9 mouse cellular contexts compared by ENCODE assay signal in the genomic region with DNA sequence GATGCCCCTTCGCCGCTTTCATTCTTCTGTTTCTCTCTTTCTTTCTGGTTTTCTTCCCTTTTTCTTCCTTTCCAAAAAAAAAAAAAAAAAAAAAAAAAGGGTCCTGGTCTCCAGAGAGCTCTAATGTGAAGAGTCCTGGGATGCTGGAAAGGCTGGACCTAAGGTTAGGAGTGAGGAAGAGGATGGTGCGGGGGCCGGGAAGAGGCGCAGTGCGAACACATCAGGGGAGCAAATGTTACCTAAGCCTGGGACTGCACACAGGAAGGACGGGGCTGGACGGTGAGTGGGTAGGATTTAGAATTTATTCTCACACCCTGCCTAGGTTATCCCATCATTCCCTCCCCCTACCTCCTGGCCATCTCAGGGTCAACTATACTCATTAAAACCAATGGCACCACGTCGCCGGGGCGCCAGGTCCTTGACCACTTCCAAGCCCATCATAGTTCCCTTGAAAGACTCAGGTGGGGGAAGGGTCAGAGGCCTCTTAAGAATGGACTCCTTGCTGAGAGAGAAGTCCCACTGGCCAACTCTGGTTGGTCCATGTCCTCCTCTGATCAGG. TPM values are rescaled to one million over a fixed set of nuclear protein-coding genes. Genes with fewer than 3 reads are reported as not detected.
DNase-seq lines count a peak whose midpoint lies in the region; ATAC-seq and TF ChIP-seq lines count a peak whose summit lies in the region.
"Had no signal": no experiment of that assay in that cellular context is flagged by ENCODE, and none has a peak within 500 bp of the region (broad histone marks: within the 10 kb centered on the region; RNA-seq: fewer than 3 reads in every experiment).

No protein-coding gene starts in this region.

- H3K9ac ChIP-seq in intestine, embryonic 14.5 days (ENCODE audit: low read length) = no peak overlapping the region
- H3K9ac ChIP-seq in intestine, postnatal 0 days (ENCODE audit: low read depth, low read length) = no peak overlapping the region
- peak overlapping the region; percentile 34 for H3K9ac ChIP-seq in embryonic facial prominence, embryonic 11.5 days (replicated peaks; ENCODE audit: low read length)
- peak overlapping the region; percentile 66 for H3K9ac ChIP-seq in hindbrain, embryonic 13.5 days
- H3K9ac ChIP-seq in midbrain, postnatal 0 days (replicated peaks; ENCODE audit: low read length, poor library complexity, severe bottlenecking) = no peak overlapping the region; the same call in 1 of the 2 replicates

- no peak for TF ChIP-seq CTCF in intestine, postnatal 0 days (IDR thresholded peaks at IDR 0.05; ENCODE audit: low read depth)
- TF ChIP-seq CTCF in midbrain, postnatal 0 days (IDR thresholded peaks at IDR 0.05) = no peak

- no peak for ATAC-seq in intestine, embryonic 14.5 days (replicated peaks; ENCODE audit: low FRiP score, low TSS enrichment, low read depth)
- ATAC-seq in intestine, postnatal 0 days = no peak
- ATAC-seq in embryonic facial prominence, embryonic 11.5 days (replicated peaks; ENCODE audit: insufficient number of reproducible peaks, low FRiP score, low TSS enrichment, low read depth) = peak; percentile 29
- peak; percentile 27 for ATAC-seq in hindbrain, embryonic 13.5 days (ENCODE audit: low FRiP score)
- ATAC-seq in midbrain, postnatal 0 days (ENCODE audit: low FRiP score) = peak; percentile 21; the same call in 1 of the 2 replicates

- H3K4me3 ChIP-seq in intestine, embryonic 14.5 days (ENCODE audit: low read depth, low read length) = peak overlapping the region; percentile 6; the same call in 1 of the 2 replicates
- H3K4me3 ChIP-seq in intestine, postnatal 0 days (ENCODE audit: low read depth, low read length) = no peak overlapping the region
- H3K4me3 ChIP-seq in embryonic facial prominence, embryonic 11.5 days (ENCODE audit: low read depth, low read length) = no peak overlapping the region; the same call in 1 of the 2 replicates
- peak overlapping the region; percentile 36 for H3K4me3 ChIP-seq in hindbrain, embryonic 13.5 days
- H3K4me3 ChIP-seq in midbrain, postnatal 0 days (ENCODE audit: low read depth, low read length) = peak overlapping the region; percentile 27

- H3K27me3 ChIP-seq in intestine, embryonic 14.5 days (replicated peaks; ENCODE audit: control insufficient read depth, insufficient read depth, low read length) = no peaks in the 10 kb centered on the region
- no peaks in the 10 kb centered on the region for H3K27me3 ChIP-seq in intestine, postnatal 0 days (replicated peaks; ENCODE audit: control insufficient read depth, insufficient read depth, low read length)
- H3K27me3 ChIP-seq in embryonic facial prominence, embryonic 11.5 days (ENCODE audit: control insufficient read depth, insufficient read depth, low read length) = no peaks in the 10 kb centered on the region; the same call in 1 of the 2 replicates
- no peaks in the 10 kb centered on the region for H3K27me3 ChIP-seq in hindbrain, embryonic 13.5 days
- no peaks in the 10 kb centered on the region for H3K27me3 ChIP-seq in midbrain, postnatal 0 days (ENCODE audit: insufficient read depth, low read length)

- no peak for DNase-seq in intestine, embryonic 14.5 days (ENCODE audit: low spot score)
- no peak for DNase-seq in embryonic facial prominence, embryonic 11.5 days (ENCODE audit: low spot score)
- no peak for DNase-seq in midbrain, postnatal 0 days (ENCODE audit: low spot score)
- DNase-seq in spleen, postnatal 36 days (ENCODE audit: low spot score in 2 of 2) = no peak
- no peak for DNase-seq in MN1 (ENCODE audit: low spot score)
- no peak for DNase-seq in thymus, postnatal 0 days (ENCODE audit: low spot score)
- DNase-seq: adrenal gland, postnatal 14 days had no signal

- whole genome bisulfite sequencing in intestine, embryonic 14.5 days = 51% methylated on average over 12 of the region's 12 CpGs
- 63% methylated on average over 12 of the region's 12 CpGs for WGBS in intestine, postnatal 0 days
- WGBS in embryonic facial prominence, embryonic 11.5 days = 18% methylated on average over 12 of the region's 12 CpGs
- WGBS in hindbrain, embryonic 13.5 days = 7% methylated on average over 12 of the region's 12 CpGs
- 6% methylated on average over 12 of the region's 12 CpGs for WGBS in midbrain, postnatal 0 days

- peak overlapping the region; percentile 44 for H3K4me2 ChIP-seq in intestine, embryonic 14.5 days (ENCODE audit: low read length)
- no peak overlapping the region for H3K4me2 ChIP-seq in intestine, postnatal 0 days (replicated peaks; ENCODE audit: low read depth)
- H3K4me2 ChIP-seq in embryonic facial prominence, embryonic 11.5 days (ENCODE audit: low read depth, low read length) = peak overlapping the region; percentile 40
- H3K4me2 ChIP-seq in hindbrain, embryonic 13.5 days = peak overlapping the region; percentile 58
- peak overlapping the region; percentile 56 for H3K4me2 ChIP-seq in midbrain, postnatal 0 days (ENCODE audit: low read depth, low read length, poor library complexity, severe bottlenecking)

- peak overlapping the region; percentile 9; the same call in 1 of the 2 replicates for H3K27ac ChIP-seq in intestine, embryonic 14.5 days (ENCODE audit: low read depth)
- H3K27ac ChIP-seq in intestine, postnatal 0 days (ENCODE audit: low read depth, low read length) = no peak overlapping the region
- peak overlapping the region; percentile 76 for H3K27ac ChIP-seq in embryonic facial prominence, embryonic 11.5 days (replicated peaks; ENCODE audit: low read depth, low read length)
- peak overlapping the region; percentile 92 for H3K27ac ChIP-seq in hindbrain, embryonic 13.5 days
- peak overlapping the region; percentile 49 for H3K27ac ChIP-seq in midbrain, postnatal 0 days (ENCODE audit: low read depth, low read length)

- 0 out of 2 replicates have a peak, but pooled peaks cover 4% of the 10 kb centered on the region for H3K36me3 ChIP-seq in intestine, embryonic 14.5 days (ENCODE audit: control insufficient read depth, insufficient read depth, low read length)
- H3K36me3 ChIP-seq in intestine, postnatal 0 days (ENCODE audit: control insufficient read depth, insufficient read depth) = no peaks in the 10 kb centered on the region
- H3K36me3 ChIP-seq in embryonic facial prominence, embryonic 11.5 days (replicated peaks; ENCODE audit: control insufficient read depth, insufficient read depth, low read depth, low read length) = no peaks in the 10 kb centered on the region; the same call in 1 of the 2 replicates
- H3K36me3 ChIP-seq in hindbrain, embryonic 13.5 days = no peaks in the 10 kb centered on the region
- no peaks in the 10 kb centered on the region for H3K36me3 ChIP-seq in midbrain, postnatal 0 days (ENCODE audit: insufficient read depth, low read length)

- H3K4me1 ChIP-seq in intestine, embryonic 14.5 days (replicated peaks; ENCODE audit: control insufficient read depth, insufficient read depth, low read length) = peaks cover 25% of the 10 kb centered on the region
- no peaks in the 10 kb centered on the region for H3K4me1 ChIP-seq in intestine, postnatal 0 days (replicated peaks; ENCODE audit: control insufficient read depth, insufficient read depth, low read length)
- peaks cover 2% of the 10 kb centered on the region for H3K4me1 ChIP-seq in embryonic facial prominence, embryonic 11.5 days (ENCODE audit: control insufficient read depth, insufficient read depth, low read length)
- peaks cover 82% of the 10 kb centered on the region for H3K4me1 ChIP-seq in hindbrain, embryonic 13.5 days (replicated peaks)
- H3K4me1 ChIP-seq in midbrain, postnatal 0 days (ENCODE audit: insufficient read depth, low read length) = peaks cover 15% of the 10 kb centered on the region

- 0 out of 2 replicates have a peak, but pooled peaks cover 5% of the 10 kb centered on the region for H3K9me3 ChIP-seq in intestine, embryonic 14.5 days (ENCODE audit: control insufficient read depth, low read length)
- H3K9me3 ChIP-seq in intestine, postnatal 0 days (ENCODE audit: control insufficient read depth) = no peaks in the 10 kb centered on the region
- H3K9me3 ChIP-seq in embryonic facial prominence, embryonic 11.5 days (replicated peaks; ENCODE audit: control insufficient read depth, low read length) = no peaks in the 10 kb centered on the region
- no peaks in the 10 kb centered on the region for H3K9me3 ChIP-seq in hindbrain, embryonic 13.5 days
- H3K9me3 ChIP-seq in midbrain, postnatal 0 days (ENCODE audit: low read length) = no peaks in the 10 kb centered on the region

RNA-seq across cellular contexts. Expression of gene Boc, which starts 27.4 kb away (rescaled TPM):
- 14.2 and 14.9 TPM in 2 replicates for polyA plus RNA-seq in intestine, embryonic 14.5 days (2014; fragmentation: Nextera tagmentation; extraction: Ambion mirVana)
- 3.1 and 3.6 TPM in 2 replicates for polyA plus RNA-seq in intestine, postnatal 0 days (2015; fragmentation: Nextera tagmentation; extraction: Ambion mirVana)
- polyA plus RNA-seq in embryonic facial prominence, embryonic 11.5 days (2014; fragmentation: Nextera tagmentation; extraction: Ambion mirVana) = 19.5 and 20.7 TPM in 2 replicates
- polyA plus RNA-seq in hindbrain, embryonic 13.5 days (2015; fragmentation: Nextera tagmentation; extraction: Ambion mirVana) = 14.0 and 17.2 TPM in 2 replicates
- total RNA-seq in midbrain, postnatal 0 days (2014; rRNA removed) = 13.5 and 24.9 TPM in 2 replicates
- 2.7 and 3.9 TPM in 2 replicates for polyA plus RNA-seq in midbrain, postnatal 0 days (2015; fragmentation: Nextera tagmentation; extraction: Ambion mirVana)
- polyA plus RNA-seq in thymus, postnatal 0 days (2015; fragmentation: Nextera tagmentation; extraction: Ambion mirVana) = 4.4 and 4.5 TPM in 2 replicates

Comparison
In these comparisons a context has a peak if more than half of its experiments do, and no peak if none do; other contexts are left out.
1. H3K4me3 ChIP-seq: peak in intestine, embryonic 14.5 days (single experiment), hindbrain, embryonic 13.5 days (single experiment) and midbrain, postnatal 0 days (single experiment); none in intestine, postnatal 0 days (single experiment) and embryonic facial prominence, embryonic 11.5 days (single experiment).
2. ATAC-seq: peak in embryonic facial prominence, embryonic 11.5 days (single experiment), hindbrain, embryonic 13.5 days (single experiment) and midbrain, postnatal 0 days (single experiment); none in intestine, embryonic 14.5 days (single experiment) and intestine, postnatal 0 days (single experiment).
3. H3K9ac ChIP-seq: peak in embryonic facial prominence, embryonic 11.5 days (single experiment) and hindbrain, embryonic 13.5 days (single experiment); none in intestine, embryonic 14.5 days (single experiment), intestine, postnatal 0 days (single experiment) and midbrain, postnatal 0 days (single experiment).